Mouse (Mus musculus): ENCODE data around the gene Maml3.
A peak's percentile ranks its signal among the peaks of the same experiment; 100 is the strongest.

Maml3 gene

DNA sequence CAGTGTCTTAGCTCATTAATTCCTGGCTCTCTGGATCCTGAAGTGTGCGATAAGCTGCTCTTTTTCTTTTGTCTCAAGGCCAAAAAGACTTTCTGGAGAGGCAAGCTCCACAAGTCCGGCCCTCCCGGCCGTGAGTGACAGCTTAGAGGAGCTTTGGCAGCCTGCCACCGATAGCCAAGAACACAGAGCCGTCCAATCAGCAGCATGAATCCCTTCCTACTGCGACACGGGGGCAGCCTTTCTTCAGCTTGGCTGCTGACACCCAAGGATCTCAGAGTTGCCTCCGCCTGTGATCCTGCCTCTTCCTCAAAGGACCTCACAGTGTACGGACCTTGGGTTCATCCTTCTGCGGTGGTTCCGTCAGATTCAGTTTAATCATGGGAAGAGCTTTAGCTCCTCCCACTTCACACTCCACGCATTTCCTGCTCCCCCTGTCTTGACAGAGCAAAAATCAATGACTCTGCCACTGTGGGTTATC is 57.9 kb downstream of the Maml3 start:
- DNase-seq (ENCODE audit: extremely low read depth, low read depth, low spot score), result no peak

DNA sequence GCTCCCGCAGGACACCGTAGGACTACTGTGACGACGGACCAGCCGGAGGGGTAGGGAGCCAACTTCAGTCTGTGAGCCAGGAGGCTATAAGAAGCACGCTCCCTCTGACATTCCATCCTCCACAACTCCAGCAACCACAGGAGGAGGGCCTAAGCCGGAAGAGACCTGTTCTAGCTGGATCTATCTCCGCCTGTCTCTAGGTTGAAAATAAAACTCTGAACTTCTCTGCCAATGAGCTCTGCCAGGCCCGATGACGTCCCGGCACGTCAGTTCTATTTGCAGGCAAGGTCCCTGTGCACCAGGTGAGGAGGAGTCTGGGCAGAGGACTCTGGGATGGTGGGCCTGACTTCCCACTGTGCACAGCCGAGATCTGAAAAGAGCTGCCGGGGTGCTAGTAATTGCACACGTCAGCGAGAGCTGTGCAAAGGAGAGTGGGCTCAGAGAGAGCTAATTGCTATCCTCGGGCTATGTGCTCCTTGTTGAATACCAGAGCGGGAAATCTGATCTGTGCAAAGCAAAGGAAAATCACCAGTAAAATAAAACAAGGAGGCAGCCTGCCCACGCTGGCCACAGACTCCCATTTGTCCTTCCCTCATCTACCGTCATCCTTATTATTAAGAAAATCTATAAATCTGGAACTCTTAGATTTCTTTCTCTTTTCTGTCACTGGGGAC is 58.7 kb downstream of the Maml3 start:
- peak; percentile 69 for DNase-seq (ENCODE audit: extremely low read depth, low read depth, low spot score)

DNA sequence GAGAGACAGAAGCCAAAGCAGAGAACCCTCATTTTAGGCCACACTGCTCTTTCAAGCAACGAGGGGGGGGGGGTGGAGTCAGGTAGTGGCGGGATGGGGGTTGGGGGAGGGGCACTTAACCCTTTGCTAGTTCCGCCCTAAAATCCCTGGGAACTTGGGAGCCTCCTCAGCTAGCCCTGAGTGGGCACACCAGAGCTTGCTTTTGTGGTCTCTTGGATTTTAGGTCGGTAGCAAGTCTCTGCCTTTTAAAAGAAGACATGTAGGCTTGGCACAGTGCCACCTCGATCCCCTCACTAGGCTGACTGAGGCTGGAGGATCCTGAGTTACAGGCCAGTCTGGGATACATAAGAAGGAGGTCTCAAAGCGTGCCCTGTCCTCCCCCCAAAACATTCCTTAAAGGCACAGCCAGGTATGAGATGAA is 59.6 kb downstream of the Maml3 start:
- no peak for DNase-seq (ENCODE audit: extremely low read depth, low read depth, low spot score)

DNA sequence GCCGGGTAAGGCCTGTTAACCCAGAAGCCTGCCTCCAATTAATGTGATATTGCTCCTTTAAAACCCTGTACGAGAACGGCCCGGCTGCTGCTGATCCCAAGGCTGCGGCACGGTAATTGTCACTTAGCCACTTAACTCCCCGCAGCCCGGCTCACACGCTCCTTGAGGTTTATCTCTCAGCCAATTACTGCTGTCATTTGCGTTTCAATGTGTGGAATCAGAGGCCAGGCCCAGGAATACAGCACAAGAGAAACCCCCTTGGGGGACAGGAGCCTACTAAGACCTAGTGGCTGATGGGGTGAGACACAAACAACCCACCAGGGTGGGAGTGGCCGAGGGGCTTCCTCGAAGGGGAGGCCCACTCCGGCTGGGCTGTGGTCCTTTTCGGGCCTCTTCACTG is 60.2 kb downstream of the Maml3 start:
- no peak for DNase-seq (ENCODE audit: extremely low read depth, low read depth, low spot score)

DNA sequence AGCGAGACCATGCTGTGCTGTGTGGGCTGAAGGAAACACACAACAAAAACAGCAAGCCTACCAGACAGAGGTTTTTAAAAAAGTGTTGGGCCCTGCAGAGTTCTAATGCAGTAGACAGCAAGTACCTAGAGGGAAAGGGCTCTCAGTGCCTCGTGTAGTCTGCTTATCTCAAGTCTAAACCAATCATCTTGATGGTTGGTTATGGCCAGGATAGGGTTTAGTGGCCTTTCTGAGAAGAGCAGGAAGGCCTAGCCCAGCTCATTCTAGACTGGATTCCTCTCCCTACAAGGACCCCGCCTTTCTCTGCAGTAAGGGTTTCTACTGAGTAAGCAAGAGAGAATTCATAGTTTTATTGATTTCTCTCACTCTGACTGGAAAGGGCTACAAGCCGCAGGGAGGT is 61.0 kb downstream of the Maml3 start:
- no peak for DNase-seq (ENCODE audit: extremely low read depth, low read depth, low spot score)

DNA sequence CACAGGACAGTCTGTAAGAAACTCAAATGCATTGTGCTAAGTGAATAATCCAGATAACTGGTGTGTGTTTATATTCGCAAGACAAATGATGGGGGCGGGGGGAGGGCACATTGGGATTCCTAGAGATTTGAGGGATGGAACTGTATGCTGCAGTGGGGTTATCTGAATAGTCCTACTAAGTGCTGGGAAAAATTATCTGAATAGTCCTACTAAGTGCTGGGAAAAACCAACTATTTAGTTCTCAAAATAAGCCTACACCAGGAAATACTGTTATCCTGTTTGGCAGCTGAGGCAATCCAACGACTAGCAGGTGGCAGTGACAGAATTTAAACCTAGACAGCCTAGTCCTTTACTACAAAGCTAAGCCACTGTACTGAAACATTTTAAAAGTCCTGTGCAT is 62.2 kb downstream of the Maml3 start:
- DNase-seq (ENCODE audit: extremely low read depth, low read depth, low spot score), result no peak

DNA sequence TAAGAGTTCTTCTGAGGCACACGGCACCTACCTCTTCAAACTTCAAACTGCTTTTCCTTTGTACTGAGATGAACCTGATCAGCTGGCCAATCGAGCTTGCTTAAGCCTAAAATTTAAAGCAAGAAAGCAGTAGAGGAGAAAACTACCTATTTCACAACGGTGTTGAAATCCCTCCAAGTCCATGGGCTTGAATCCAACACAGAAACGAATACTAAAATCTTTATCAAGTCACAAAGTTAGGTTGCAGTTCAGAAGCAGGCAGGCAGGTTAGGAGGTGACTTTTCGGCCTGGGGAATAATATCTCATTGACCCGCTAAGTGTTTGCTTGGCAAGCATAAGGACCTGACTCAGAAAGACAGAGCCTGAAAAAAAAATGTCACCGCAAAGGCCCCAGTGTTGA is 64.9 kb downstream of the Maml3 start:
- DNase-seq (ENCODE audit: extremely low read depth, low read depth, low spot score), result peak; percentile 91

DNA sequence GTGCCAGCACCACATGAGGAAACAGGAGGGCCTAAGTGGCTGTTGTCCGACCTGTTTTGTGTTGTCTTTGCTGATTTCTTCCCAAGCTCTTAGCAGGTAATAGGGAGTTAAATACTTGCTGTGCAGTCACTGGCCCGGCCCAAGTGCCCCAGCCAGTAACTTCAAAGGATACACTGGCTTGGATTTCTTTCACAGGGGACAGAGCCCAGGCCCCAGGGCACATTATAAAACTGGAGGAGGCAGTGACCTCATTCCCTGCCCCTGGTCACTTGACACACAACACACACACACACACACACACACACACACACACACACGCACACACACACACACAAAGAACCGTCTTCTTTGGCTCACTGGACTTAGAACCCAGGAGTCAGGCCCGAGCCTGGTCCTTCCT is 67.6 kb downstream of the Maml3 start:
- no peak for DNase-seq (ENCODE audit: extremely low read depth, low read depth, low spot score)

DNA sequence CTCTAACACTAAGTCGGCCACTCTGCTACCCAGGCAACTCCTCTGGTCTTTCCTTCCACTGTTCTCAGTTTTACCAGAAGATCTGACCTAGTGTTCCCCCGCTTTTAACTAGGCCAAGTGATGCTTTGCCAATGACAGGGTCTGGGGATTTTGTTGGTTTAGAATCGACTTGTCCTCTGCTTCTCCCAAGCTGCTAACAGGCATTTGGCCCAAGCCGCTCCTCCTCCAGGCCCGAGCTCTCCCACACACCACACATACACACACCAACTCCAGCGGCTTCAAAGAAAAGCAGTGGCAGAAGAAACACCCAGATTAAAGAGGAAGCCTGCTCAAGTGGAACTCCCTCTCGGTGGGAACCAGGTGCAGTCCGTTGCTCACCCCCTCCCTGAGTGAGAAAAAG is 69.5 kb downstream of the Maml3 start:
- DNase-seq (ENCODE audit: extremely low read depth, low read depth, low spot score), result peak; percentile 55

DNA sequence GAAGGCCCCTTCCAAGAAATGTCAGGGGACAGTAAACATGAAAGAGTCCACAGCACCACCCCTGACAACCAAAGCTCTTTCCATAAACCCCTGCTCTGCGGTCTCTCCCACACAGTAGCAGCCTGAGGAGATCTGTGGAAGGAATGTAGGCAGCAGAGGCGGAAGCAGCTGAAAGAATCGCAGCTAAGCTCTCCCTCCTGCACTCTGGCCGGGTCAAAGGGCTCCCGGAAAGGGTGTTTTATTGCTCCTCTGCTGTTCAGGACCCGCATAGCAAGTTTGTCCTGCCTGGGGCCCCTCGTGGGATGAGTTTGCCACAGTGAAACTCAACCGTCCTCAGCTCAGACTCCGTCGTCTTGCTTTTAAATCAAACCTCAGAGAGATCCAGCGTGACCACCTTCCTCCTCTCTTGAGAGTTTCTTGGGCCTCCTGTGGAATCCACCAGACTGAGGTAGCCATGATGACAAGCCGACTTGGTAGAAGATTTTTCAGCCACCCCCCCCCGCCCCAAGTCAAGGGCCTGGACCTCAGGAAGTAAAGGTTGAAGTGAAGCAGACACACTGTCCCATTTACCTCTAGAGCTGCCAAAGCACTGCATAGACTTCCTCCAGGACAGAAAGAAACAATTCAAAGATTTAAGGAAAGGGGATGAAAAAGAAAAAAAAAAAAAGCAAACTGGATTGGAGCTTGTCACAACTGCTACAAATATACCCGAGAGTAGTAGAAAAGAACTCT is 70.9 kb downstream of the Maml3 start:
- no peak for DNase-seq (ENCODE audit: extremely low read depth, low read depth, low spot score)

DNA sequence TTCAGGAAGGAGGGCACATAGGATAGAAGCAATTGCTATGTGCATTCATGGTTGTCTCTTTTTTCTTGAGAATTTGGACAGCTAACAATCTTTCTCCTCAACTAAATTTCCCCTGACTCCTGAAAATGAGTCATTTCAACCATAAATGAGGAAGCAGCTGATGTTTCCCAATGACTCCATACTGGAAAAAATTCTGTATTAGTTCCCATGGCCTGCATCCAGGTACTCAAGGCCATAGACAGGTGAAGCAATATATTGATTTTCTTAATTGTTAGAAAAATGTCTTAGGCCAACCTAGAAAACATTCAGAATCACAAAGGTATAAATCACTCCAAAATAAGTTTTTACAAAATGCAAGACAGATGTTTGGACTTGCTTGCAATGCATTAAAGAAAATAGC is 73.5 kb downstream of the Maml3 start:
- no peak for DNase-seq (ENCODE audit: extremely low read depth, low read depth, low spot score)

DNA sequence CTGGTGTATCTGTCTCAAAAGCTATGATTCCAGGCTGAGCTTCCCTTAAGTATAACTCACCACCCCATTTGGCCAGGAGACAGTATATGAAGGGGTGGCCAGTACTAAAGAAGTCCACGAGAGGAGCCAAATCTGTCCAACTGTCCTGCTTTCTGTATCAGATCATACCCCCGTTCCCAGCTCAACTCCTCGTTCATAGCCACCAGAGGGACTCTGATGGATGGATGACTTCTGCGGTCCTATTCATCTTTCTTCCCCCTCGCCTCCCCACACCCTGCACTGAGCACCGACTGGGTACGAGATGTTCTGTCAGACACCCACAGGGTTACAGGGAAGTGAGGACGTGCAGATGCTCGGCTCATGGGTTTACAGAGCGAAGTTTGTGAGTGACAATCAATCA is 74.8 kb downstream of the Maml3 start:
- DNase-seq (ENCODE audit: extremely low read depth, low read depth, low spot score), result no peak

DNA sequence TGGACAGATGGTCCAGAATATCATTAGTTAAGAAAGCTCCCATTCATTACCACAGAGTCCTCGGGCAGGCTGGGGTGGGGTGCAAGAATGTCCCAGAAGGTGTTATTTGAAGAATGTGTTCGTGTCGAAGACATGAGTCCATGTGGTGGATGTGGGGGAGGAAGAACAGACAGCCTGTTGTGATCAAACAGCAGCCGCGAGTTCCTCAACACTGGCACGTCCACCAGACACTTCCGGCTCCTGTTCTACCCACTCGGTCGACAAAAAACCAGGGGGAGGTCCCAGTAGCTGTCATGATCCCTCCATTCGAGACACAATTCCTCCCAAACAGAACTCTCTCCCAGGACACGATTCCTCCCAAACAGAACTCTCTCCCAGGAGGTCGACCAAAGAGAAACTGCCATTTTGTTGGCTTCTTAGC is 75.2 kb downstream of the Maml3 start:
- DNase-seq (ENCODE audit: extremely low read depth, low read depth, low spot score), result no peak

DNA sequence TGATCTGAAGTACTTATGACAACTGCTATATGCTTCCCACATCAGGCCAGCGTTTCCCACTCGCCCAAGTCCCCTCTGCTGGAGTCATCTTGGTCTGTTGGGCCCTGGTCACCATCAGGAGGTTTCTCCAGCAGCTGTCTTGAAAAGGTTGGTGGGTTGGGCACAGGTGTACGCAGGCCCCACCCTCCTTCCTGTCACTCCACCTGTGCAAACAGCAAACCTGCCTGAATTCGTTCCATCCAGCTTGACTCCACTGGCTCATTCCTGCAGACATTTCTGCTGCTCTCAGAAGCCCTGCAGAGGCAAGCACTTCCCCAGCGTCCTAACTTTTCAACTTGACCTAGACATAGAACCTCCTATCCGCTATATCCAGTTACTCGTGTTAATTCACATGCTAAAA is 76.9 kb downstream of the Maml3 start:
- no peak for DNase-seq (ENCODE audit: extremely low read depth, low read depth, low spot score)

DNA sequence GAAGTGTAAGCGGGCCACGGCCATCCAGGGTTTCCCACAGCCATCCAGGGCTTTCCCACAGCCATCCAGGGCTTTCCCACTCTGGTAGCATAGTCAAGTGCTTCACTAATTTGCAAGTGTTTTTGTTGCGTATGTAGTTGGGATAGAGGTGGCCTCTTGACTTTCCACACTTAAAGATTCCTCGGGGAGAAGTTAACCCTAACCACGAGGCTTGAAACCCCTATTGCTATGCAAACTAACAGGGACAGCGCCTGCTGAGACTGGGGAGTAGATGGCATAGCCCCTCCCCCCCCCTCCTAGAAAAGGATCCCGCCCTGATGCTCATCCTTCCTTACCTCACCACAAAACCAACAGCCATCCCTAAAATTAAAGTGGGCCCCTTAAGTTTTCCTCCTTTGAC is 82.4 kb downstream of the Maml3 start:
- DNase-seq (ENCODE audit: extremely low read depth, low read depth, low spot score), result no peak

DNA sequence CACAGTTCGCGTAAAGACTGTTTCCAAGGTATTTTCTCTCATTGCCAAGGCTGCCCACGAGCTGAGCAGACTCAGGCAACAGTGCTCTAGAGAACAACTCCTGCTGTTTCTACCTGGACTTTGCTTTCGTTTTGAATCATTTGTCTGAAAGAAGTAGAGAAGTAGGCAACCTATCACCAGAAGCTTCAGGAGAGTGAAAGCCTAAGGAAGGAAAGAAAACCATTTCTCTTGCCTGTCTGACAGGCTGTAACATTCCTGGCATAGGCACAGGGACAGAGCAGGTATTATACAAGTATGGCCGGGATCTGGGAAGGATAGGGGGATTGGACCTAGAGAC is 86.8 kb downstream of the Maml3 start:
- DNase-seq (ENCODE audit: extremely low read depth, low read depth, low spot score), result no peak

DNA sequence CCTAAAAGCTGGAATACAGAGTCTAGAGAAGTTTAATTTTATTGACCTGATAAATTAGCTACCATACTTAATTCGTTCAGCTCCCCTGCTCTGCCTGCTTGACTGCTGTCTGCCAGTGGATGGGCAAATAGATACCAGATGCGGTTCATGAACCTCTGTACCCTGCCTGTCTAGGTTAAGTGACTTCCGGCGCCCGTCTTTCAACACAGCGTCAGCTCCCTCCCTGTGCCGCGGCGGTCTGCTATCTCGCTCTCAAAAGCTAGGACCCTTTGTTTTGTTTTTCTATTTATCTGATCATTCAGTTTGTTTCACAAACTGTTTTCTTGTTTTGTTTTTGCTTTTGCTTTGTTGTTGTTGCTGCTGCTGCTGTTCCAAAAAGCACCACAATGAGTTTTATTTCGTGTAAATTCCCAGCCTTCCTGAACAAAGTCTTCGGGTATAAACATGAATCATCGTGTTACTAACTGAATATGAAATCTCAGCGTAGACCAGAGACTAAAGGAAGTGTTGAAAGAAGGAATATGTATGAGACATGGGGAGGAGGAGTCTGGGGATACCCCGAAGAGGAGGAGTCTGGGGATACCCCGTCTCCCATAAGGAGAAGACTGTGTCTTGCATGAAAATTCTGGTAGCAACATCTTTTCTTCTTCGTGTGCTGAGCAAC is 87.3 kb downstream of the Maml3 start:
- no peak for DNase-seq (ENCODE audit: extremely low read depth, low read depth, low spot score)

DNA sequence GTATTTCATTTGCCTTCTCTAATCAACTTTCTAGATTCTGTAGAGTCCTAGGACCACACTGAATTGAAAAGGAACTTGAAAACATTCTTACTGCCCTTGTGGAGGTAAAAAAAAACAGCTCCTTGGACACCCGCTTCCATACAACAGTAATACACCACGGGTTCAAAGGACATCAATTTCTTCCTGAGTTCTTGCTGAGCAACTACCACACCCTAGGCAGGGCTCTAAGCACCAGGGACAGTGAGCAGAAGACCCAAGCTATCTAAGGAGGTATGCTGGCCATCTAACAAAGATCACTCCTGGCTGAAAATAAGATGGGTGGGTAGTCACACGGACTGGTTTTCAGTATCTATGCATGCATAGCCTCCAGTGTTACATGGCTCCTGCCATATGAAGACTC is 88.7 kb downstream of the Maml3 start:
- no peak for DNase-seq (ENCODE audit: extremely low read depth, low read depth, low spot score)

DNA sequence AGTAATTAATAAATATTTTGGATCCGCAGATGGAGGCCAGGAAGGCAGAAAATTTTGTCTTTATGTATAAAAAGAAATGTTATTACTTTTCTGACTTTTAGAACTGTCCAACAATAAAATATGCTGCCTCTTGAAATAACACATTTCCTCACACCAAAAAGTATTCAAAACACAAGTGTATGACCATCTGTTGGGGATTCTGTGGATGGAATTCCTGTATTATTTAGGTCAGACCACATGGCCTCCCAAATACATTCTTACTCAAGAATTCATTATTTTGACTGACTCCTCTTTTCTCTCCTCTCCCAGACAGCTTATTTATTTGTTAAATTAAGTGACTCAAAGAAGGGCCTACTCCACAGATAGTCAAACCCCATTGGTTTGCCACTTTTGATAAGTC is 89.3 kb downstream of the Maml3 start:
- no peak for DNase-seq (ENCODE audit: extremely low read depth, low read depth, low spot score)

DNA sequence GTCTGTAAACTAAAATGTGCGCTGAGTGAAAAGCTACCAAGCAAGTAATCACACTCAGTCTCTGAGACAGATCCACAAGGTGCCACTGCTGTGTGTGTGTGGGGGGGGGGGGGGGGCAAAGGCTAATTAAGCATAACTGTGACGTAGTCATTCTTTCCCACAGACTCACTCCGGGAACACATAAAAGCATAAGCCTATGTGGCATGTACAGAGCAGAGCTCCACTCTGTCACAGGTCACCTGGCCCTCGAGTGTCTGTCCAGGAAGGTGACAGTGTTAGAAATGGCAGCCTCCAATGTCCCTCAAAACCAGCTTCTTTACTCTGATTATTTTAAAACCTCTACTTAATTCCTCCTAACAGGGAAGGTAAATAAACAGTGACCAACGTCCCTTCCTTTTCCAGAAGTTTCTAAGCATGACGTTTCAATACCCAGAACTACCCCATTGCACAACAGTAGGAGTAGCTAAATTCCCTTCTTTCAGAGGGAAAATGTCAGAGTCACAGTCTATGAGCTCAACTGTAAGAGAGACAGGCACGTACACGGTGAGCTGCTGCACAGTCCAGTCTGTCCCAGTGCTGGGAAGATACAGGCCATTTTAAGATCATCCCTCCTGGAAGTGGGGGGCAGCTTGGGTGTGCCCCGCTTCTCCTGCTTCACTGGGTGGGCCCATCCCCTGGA is 93.7 kb downstream of the Maml3 start:
- DNase-seq (ENCODE audit: extremely low read depth, low read depth, low spot score), result no peak

DNA sequence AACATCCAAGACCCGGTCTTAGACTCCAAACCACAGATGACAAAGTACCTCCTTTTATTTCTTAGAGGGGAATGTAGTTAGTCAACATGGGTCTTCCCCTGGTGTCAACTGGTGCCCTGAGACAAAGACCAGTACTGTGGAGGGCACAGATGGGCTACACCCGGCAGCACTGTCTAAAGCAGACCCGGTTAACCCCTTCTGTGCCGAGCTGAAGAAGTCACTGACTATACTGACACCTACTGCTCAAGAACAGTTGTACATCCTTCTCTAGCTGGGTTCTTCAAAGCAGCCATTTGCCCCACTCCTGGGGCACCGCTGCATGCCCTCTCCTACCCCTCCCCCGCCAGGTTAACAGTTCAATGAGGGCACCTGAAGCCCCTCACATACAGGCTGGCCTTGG is 95.6 kb downstream of the Maml3 start:
- DNase-seq (ENCODE audit: extremely low read depth, low read depth, low spot score), result no peak

All from fat pad, adult 2 months (tissue).